Mouse (Mus musculus) R1 (cell line): ENCODE measurements around the gene Rab29.

Source experiments
- DNase-seq: peaks from one replicate; pipeline ENCODE4 v3.0.0-alpha.2; 2018; ENCODE audit warnings: low read depth, low spot score

Rab29 gene

GRCm38 (mm10) chr1:131867093-131867945, at the start of gene Rab29:
Gene Rab29 (plus strand): TSS chr1:131867224.
- peak; percentile 97 for DNase-seq

DNA sequence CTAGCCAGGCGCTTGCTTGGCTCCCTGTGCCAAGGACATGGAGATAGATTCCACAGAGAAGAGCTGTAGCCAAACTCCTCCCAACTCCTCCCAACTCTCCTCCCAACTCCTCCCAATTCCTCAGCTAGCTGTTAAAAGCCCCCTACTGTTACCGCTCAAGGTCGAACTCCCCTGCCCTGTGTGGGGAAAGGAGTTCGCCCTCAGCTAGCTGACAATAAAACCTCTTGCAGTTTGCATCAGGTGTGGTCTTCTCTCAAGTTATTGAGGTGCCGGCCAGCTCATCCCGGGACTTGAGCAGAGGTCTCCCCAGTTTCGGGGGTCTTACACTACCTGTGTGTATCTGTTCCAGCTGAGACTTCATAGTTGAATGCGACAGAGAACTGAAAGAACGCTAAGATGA, 46.7 kb upstream of the Rab29 start:
- DNase-seq = peak; percentile 90

- no peak for DNase-seq
Measured at GRCm38 (mm10) chr1:131820887-131821328, 46.1 kb upstream of the Rab29 start.

DNA sequence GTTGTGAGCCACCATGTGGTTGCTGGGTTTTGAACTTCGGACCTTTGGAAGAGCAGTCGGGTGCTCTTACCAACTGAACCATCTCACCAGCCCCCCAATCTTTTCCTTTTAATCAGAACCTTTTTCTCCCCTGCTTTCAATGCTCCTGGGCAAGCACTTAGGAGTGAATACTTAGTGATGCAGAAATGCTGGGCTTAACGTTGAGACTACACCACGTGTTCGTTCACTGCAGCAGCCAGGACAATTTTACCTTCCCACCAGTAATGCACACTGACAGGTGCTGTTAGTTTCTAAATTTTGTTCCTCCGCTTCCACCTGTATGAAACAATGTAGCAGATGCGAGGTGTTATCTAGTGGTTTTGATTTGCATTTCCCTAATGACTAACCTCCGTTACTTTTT, 44.7 kb upstream of the Rab29 start:
- DNase-seq = no peak

DNA sequence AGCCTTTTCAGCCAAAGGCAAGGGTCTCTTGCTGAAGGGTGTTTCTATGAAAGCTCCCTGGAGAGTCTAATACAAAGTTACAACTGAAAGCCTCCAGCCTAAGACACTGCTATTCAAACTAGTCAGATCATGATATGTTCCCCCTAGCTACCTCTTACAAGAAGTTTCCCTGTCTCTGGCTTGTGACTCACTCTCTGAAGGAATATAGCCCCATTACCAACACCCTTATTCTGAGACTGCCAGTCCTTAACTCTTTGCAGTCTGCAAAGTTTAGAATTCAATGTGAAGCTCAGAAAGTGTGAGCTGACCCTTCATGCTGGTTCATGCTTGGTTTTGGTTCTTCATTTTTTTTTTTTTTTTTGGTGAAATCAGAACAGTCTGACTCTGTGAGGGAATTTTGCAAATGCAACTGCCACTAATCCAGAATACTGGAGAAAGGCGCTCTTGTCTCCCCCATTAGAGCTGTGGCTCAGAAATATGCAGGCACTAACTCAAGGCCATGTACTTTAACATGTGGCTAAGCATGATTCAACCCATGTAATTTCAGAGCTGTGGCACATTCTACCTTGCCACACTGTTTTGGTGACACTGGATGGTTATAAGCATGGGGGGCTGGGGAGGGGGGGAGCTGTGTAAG, 44.0 kb upstream of the Rab29 start:
- no peak for DNase-seq

DNA sequence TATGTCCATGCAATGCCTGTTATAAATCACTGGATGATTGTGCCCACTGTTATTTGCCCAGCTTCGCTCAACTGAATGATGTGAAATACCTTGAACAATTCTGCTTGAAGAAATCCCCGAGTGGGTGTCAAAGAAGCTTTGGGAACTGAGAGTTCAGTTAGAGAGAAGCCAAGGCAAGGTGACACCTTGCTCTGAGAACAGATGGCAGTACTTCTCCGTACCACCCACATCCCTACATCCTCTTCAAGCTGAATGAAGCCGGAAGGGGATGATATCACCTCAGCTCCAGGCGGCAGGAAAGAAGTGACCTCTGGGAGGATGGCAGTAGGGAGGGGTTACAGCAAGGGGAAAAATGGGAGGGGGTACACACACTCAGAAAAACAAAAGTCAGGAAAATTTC, 43.5 kb upstream of the Rab29 start:
- peak; percentile 72 for DNase-seq

DNA sequence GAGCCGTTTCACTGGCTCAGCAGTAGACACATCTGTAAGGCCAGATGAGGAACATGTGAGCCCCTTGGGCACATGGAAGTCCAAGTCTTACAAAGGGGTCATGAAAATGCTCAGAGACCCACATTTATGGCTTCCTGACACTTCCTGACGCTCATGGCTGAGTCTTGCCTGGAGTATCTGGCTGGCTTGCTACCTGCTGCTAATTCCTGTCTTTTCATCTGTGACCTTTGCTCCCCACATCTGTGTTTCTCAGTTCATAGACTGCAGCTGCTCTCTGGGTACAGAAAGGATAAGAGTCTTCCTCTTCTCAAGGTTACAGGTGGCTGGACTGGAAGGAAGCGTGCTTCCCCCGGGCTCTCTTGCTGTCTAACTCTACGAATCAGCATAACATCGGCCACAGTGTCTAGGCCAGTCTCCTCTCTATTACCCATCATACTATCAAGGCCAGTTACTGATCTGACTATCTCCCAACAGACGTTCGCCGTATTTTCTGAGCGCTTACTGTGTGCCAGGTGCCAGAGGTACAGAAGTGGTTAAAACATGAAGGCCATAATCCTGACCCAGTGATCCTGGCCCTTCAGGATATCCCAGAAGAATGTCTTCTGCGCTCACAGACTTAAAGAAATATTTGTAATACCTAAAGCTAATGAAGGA, 42.4 kb upstream of the Rab29 start:
- no peak for DNase-seq

DNA sequence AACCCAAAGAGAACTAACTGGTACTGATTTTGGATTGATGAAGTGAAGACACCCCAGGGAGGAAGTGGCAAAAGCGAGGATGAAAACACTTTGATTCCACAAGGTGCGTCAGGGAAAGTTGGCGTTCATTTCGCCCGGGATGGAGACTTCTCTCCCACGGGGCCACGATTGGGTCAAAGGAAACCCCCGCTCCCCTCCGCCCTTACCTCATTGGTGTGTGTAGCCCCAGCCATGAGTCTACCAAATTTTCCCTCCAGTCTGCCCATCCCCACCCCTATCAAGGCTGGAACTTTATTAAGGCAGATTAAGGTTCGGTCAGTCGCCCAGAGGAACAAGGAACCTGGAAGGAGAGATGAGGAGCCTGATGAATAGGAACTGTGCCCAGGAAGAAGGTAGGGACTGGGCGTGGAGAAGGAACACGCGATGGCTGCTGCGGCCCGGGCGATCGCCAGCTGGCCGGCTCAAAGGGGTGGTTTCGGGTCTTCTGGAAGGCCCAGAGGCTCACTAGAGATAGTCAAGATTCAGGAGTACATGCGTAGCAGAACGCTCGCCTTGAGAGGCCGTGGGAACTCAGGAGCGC, 39.7 kb upstream of the Rab29 start, which contains the start of gene Slc41a1:
Gene Slc41a1 (plus strand): TSS at position 287 of the 580 bp plus-strand sequence.
- DNase-seq = peak; percentile 68

DNA sequence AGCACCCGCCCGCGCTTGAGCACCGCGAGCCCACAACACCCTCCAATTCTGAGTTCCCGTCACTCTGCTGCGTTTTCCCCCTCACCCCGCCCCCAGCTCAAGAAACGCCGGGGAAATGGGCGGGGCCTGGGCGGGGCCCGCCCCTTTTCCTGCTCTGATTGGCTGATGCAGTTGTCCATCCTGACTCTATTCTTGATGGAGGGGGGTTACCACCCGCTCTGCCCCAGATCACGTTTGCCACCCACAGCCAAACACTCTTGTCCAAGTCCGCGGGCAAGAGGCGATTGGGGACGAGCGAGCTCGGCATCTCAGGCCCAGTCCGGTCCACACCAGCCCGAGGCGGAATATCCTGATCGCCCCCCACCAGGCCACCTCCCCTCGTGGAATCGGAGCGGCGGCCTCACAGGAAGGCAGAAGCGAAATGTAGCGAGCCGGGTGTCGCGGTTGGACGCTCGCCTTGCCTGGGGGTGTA, 39.2 kb upstream of the Rab29 start:
- peak; percentile 97 for DNase-seq

- peak; percentile 81 for DNase-seq
Measured at GRCm38 (mm10) chr1:131828297-131829126, 38.5 kb upstream of the Rab29 start.

- no peak for DNase-seq
Measured at GRCm38 (mm10) chr1:131829279-131829678, 37.7 kb upstream of the Rab29 start.

DNA sequence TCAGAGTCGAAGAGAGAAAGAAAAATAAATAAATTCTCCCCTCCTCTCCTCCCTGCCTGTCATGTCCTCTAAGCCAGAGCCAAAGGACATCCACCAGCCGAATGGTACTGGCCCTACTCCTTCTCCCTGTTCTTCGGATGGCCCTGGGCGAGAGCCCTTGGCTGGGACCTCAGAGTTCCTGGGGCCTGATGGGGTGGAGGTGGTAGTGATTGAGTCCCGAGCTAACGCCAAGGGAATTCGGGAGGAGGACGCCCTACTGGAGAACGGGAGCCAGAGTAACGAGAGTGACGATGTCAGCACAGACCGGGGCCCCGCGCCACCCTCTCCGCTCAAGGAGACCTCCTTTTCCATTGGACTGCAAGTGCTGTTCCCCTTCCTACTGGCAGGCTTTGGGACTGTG, 36.5 kb upstream of the Rab29 start:
- no peak for DNase-seq

DNA sequence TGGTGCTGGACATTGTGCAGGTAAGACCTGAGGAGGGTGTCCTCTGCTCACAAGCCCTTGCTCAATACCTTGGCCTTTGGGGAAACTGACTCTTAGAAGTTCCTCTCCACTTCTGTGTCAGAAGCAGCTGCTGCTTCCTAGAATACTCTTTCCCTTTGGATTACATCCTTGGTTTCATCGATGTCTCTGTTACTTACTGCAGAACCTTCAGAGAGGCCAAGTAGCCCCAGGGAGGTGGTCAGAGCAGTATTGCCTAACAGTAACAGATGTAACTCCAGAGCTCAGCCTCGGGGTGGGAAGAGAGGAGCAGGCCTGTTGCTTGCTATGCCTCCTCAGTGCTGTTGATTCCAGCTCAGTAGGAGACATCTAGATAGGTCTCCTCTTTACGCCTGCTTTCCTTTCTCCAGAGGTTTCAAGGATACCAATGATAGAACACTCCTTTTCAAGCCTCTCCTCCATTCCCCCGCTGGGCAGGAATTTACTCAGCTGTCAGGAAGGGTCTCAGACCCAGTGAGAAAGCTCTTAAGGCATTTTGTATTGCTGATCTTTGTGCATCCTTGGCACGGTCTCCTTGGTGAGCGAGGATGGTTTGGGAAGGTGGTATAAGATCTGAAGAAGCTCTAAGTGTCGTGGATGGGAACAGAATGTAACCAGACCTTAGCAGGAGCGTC, 35.9 kb upstream of the Rab29 start:
- DNase-seq = peak; percentile 52

DNA sequence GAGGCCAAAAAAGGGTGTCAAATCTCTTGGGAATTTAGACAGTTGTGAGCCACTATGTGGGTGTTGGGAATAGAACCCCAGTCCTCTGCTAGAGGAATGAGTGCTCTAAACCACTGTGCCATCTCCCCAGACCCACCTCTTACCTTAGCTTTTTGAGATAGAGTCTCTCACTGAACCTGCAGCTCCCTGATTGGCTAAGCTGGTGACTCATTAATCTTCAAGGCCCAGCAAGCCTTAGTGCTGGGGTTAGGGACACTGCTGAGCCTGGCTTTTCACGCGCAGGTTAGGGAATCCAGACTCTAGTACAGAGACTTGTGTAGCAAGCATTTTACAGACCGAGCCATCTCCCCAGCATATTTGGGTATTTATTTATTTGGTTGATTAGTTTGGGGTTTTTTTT, 30.0 kb upstream of the Rab29 start:
- no peak for DNase-seq

- DNase-seq = no peak
Measured at GRCm38 (mm10) chr1:131838542-131838941, 28.5 kb upstream of the Rab29 start.

DNA sequence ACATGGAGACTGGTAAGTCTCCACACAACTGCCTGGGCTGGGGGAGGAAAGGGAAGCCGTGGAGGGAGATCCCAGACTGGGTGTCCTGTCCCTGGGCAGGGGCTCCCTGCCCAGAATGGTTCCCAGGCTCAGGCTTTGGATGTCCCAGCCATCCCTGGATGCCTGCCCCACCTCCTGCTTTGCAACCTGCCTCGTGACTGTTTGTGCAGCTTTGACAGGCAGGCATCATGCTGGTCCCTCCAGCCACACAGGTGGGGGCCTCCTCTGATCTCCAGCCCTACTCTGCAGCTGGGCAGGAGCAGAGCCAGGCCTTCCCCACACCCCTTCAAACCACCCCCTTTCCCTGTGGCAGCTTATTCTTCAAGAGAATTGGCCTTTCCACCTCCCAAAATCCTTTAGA, 27.7 kb upstream of the Rab29 start:
- DNase-seq = no peak

- DNase-seq = no peak
Measured at GRCm38 (mm10) chr1:131842221-131842620, 24.8 kb upstream of the Rab29 start.

- no peak for DNase-seq
Measured at GRCm38 (mm10) chr1:131843758-131844157, 23.3 kb upstream of the Rab29 start.

DNA sequence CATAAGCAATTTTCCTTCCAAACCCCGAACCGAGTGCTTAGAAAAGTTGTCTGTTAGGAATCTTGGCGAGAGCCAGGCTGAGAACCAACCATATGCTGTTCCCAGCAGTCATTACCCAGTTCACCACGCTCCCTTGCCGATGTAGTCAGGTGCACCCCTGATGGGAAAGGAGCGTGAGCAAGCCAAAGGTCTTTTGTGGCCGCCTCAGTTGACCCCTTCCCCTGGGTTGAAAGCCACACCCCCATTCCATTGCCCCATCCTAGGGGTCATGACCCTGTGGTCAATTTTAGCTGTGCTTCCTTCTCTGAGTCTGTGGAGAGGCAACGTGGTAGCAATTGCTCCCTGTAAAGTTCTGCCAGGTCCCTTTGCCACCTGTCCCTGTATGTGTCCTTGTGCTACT, 22.1 kb upstream of the Rab29 start:
- peak; percentile 50 for DNase-seq

- DNase-seq = peak; percentile 67
Measured at GRCm38 (mm10) chr1:131846255-131846654, 20.8 kb upstream of the Rab29 start.
